Mouse (Mus musculus): Measurements from ENCODE around the gene Ugt1a9. TPM values are rescaled to one million over a fixed set of nuclear protein-coding genes. Genes with fewer than 3 reads are reported as not detected.
"Not testable (repeated sequence)": the region's sequence is repeated elsewhere in the genome, so short reads cannot be mapped to it uniquely, and the experiment has no call there.

Ugt1a9 gene
- polyA plus RNA-seq, 1 experiment: not detected

GRCm38 (mm10) chr1:88133908-88134456 is 63.4 kb downstream of the Ugt1a9 start:
- peak; percentile 50 for DNase-seq (ENCODE audit: low read depth)
- no peak for TF ChIP-seq CTCF (IDR thresholded peaks at IDR 0.05; ENCODE audit: borderline replicate concordance, extremely low read depth, insufficient read depth, insufficient read length)

DNA sequence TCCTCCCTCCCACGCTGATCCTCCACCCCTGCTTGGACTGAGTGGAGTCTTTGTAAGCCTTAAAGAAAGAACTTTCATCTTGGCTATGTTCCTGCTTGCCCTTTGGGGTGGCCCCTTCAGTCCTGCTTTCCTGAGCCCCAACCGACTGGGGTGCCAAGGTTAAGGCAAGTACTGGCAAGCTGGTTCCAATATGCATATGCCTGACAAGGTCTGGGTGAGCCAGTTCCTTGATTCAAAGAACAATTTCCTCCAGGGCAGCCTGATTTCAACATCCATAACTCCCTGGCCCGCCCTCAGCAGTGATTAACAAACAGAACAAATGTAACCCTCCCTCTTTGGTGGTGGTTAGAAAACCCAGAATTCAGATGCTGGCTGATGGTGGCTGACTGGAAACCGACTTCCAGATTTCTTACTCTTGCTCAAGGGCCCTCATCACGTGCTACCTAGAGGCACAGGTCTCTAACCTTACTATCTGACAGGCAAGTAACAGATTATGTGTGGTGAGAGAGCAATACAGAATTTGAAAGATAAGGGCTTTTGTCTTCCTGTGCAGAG is 63.9 kb downstream of the Ugt1a9 start, which contains the start of gene Ugt1a6a:
TSS of gene Ugt1a6a (plus strand) at position 353 of the 555 bp plus-strand sequence.
- DNase-seq (ENCODE audit: low read depth): peak; percentile 83

DNA sequence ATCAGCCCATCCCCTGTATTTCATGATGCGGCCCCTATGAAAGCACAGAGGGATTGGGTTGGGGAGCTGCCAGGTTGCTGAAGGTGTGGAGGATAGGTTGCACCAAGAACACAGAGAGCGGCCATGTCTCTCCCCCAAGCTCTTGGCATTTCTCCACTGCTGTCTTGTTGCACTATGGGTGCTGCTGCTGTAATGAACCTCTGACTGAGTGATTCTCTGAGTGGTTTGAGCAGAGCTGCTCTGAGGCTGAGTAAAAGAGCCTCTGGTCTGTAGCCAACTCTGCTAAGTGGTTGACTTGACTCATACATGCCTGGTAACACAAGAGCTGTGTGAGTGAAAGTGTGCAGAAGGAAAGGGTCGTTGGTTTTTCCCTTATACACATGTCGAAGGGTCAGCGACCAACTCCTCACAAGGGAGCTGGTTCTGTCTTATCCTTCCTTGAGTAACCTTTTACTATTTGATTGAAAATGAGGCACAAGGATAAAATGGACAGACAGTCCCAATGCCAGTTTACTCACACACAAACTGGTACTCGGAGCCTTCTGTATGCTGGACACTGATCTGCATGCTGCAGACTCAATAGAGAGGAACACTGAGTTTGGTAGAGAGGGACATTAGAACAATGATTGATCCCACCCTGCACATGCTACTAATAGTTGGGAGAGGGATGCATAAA is 64.8 kb downstream of the Ugt1a9 start:
- DNase-seq (ENCODE audit: low read depth): peak; percentile 20

GRCm38 (mm10) chr1:88136646-88137045 is 66.0 kb downstream of the Ugt1a9 start:
- no peak for DNase-seq (ENCODE audit: low read depth)
- TF ChIP-seq POLR2A (IDR thresholded peaks at IDR 0.05; ENCODE audit: borderline replicate concordance, extremely low read depth, insufficient read depth, insufficient read length, poor library complexity, severe bottlenecking) (no peak), CTCF (IDR thresholded peaks at IDR 0.05; ENCODE audit: borderline replicate concordance, extremely low read depth, insufficient read depth, insufficient read length) (no peak)

DNA sequence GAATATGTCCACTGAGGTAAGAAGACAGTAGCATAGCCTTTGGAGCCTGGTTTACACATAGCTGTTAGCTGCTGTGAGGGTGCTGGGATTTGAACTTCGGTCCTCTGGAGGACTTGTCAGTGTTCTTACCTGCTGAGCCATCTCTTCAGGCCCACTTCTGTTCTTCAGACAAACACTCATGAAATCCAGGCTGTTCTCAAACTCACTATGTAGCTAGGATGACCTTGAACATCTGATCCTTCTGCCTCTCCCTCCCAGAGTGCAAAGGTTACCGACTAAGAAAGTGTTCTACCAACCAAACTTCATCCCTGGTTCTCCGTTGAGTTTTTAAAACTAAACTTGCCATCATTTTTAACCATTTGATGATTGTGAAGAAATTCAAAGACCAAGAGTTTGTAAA is 66.7 kb downstream of the Ugt1a9 start:
- TF ChIP-seq CTCF (IDR thresholded peaks at IDR 0.05; ENCODE audit: borderline replicate concordance, extremely low read depth, insufficient read depth, insufficient read length): no peak
- no peak for TF ChIP-seq POLR2A (IDR thresholded peaks at IDR 0.05; ENCODE audit: borderline replicate concordance, extremely low read depth, insufficient read depth, insufficient read length, poor library complexity, severe bottlenecking)

DNA sequence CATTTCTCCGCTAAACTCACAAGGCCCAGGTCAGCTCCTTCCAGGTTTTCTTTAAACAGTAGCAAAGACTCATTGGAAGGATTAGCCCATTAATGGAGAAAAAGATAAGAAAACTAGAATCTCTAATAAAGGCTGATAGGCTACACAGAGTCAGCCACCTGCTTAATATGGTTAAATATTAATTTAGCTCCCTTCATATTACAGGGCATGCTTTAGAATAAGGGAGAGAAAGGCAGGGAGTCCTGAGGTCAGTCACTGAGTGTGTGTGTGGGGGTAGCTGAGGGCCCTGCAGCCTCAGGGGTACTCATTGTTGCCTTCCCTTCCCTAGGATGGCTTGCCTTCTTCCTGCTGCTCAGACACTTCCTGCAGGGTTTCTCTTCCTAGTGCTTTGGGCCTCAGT is 67.5 kb downstream of the Ugt1a9 start:
- no peak for TF ChIP-seq CTCF (IDR thresholded peaks at IDR 0.05; ENCODE audit: borderline replicate concordance, extremely low read depth, insufficient read depth, insufficient read length)
- no peak for TF ChIP-seq POLR2A (IDR thresholded peaks at IDR 0.05; ENCODE audit: borderline replicate concordance, extremely low read depth, insufficient read depth, insufficient read length, poor library complexity, severe bottlenecking)
- no peak for DNase-seq (ENCODE audit: low read depth)

More for the DNA sequence above, 66.7 kb downstream of the Ugt1a9 start:
- DNase-seq (ENCODE audit: low read depth): no peak

DNA sequence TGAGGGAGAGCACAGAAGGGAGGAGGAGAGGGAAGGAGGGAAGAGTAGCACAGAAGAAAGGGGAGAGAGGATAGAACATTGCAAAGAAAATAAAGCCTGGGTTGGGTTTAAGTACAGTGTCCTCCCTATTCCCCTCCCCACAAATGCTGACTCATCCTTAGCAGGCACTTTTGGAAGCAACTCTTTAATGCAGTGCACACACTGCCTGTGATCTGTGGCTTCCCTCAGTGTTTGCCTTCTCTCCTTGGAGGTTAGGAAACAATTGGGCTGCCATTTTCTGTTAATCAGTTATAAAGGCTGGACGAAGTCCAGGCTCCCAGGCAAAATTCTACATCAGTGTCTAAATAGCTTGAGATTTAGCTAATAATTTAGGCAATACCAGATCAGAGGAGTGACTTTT is 69.9 kb downstream of the Ugt1a9 start:
- not testable (repeated sequence) for DNase-seq (ENCODE audit: low read depth)

DNA sequence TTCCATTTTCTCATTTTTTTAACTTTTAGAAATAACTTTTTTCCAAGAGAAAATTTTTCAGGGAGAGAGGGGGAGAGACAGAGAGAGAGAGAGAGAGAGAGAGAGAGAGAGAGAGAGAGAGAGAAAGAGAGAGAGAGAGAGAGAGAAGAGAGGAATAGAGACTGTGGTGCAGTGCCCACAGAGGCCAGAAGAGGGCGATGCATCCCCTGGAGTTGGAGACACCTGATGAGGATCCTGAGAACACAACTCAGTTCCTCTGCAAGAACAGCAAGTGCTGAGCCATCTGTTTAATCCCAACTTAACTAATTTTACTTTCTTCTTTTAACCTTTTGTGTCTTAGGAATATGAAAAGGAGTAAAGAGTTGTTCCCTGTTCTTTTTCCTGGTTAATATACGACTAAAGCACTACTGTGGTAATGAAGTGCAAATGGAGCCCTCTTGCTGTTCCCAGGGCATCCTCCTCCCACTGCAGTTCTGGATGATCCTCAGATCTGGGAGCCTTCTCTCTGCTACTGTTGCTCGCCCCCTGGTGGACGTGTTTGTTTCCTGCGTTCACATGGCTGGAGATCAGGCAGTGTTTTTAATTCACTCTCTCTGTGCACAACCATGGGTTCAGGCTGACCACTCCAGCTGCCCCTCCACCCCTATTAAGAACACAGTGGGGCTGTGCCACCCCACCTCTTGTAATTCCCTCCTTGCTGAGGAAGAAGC is 73.5 kb downstream of the Ugt1a9 start:
- peak; percentile 7 for DNase-seq (ENCODE audit: low read depth)
- peak; percentile 35; the same call in 1 of the 2 replicates for TF ChIP-seq CTCF (IDR thresholded peaks at IDR 0.05; ENCODE audit: borderline replicate concordance, extremely low read depth, insufficient read depth, insufficient read length)

GRCm38 (mm10) chr1:88145278-88145677 is 74.7 kb downstream of the Ugt1a9 start:
- TF ChIP-seq CTCF (IDR thresholded peaks at IDR 0.05; ENCODE audit: borderline replicate concordance, extremely low read depth, insufficient read depth, insufficient read length): peak; percentile 21; the same call in 1 of the 2 replicates
- peak; percentile 3 for DNase-seq (ENCODE audit: low read depth)

DNA sequence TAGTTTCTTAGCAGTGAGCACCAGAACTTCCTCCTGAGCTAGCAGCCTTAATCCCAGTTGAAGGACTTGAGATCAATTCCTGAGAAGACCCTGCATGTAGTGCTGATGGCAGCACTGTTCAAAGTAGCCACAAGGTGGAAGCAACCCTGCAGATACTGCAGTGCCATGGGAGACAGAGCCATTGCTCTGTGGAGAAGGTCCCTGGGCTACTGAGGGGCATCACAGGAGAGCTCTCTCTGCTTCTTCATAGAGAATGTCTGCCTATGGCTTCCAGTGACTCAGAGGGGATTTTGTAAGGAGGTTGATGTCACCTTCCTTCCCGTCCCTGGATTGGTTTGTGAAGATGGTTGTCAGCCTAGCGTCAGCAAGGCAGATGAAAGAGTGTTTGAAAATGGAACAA is 79.5 kb downstream of the Ugt1a9 start:
- peak; percentile 3 for DNase-seq (ENCODE audit: low read depth)

DNA sequence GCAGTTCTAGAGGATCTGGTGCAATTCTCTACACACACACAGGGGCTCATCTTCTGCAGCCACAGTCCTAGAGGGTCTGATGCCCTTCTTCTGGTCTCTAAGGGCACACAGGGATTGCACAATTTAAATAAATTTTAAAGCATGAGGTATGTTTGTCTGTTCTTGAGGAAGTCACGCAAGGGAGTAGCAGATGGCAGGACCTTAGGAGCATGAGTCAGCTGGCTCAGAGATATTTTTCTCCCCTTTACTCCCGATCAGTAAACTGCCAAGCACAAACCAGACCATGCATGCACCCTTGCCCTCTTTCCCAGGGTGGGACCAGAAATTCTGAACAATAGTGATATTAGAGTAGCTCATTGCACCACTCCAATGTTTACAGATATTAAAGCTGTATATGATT is 87.8 kb downstream of the Ugt1a9 start:
- no peak for DNase-seq (ENCODE audit: low read depth)
- no peak for TF ChIP-seq CTCF (IDR thresholded peaks at IDR 0.05; ENCODE audit: borderline replicate concordance, extremely low read depth, insufficient read depth, insufficient read length)

More for the DNA sequence above, 79.5 kb downstream of the Ugt1a9 start:
- peak; percentile 27; the same call in 1 of the 2 replicates for TF ChIP-seq CTCF (IDR thresholded peaks at IDR 0.05; ENCODE audit: borderline replicate concordance, extremely low read depth, insufficient read depth, insufficient read length)

GRCm38 (mm10) chr1:88165711-88166110 is 95.1 kb downstream of the Ugt1a9 start, which contains the start of gene Ugt1a5:
Ugt1a5 (plus strand) TSS chr1:88166012.
- no peak for DNase-seq (ENCODE audit: low read depth)
- TF ChIP-seq CTCF (IDR thresholded peaks at IDR 0.05; ENCODE audit: borderline replicate concordance, extremely low read depth, insufficient read depth, insufficient read length): no peak

GRCm38 (mm10) chr1:88172190-88172589 is 101.6 kb downstream of the Ugt1a9 start:
- not testable (repeated sequence) for DNase-seq (ENCODE audit: low read depth)

All from brain, embryonic 14.5 days (tissue).